Mouse (Mus musculus) bone marrow, adult 2 months (tissue): ENCODE results near the gene Tmtc2. TPM values are rescaled to one million over a fixed set of nuclear protein-coding genes. Genes with fewer than 3 reads are reported as not detected.

Experiments used
- H3K27ac ChIP-seq: fragments of 200-500 bp; 2 replicates; pipeline ENCODE4 v1.5.1; 2012; ENCODE audit warnings: low read depth, mild to moderate bottlenecking, control low read depth, inconsistent platforms, low read length; ENCODE audit not compliant: control insufficient read depth, poor library complexity, insufficient read depth
- H3K4me1 ChIP-seq: fragments of 200-500 bp; 2 replicates; pipeline ENCODE4 v1.6.1; 2011; ENCODE audit warnings: low read length; ENCODE audit not compliant: control insufficient read depth, insufficient read depth
- H3K4me3 ChIP-seq: fragments of 200-500 bp; replicated peaks from 2 replicates; pipeline ENCODE3; 2011; ENCODE audit warnings: mild to moderate bottlenecking, low read depth, low read length, control low read depth; ENCODE audit not compliant: control insufficient read depth
- CTCF ChIP-seq: fragments of 200-500 bp; IDR thresholded peaks from 2 replicates; pipeline ENCODE4 v1.5.1; 2011; ENCODE audit warnings: low read length, control low read depth; ENCODE audit not compliant: control insufficient read depth, insufficient read depth
- POLR2A ChIP-seq: fragments of 200-500 bp; IDR thresholded peaks from 2 replicates; pipeline ENCODE4 v1.6.1; 2011; ENCODE audit warnings: low read depth, mild to moderate bottlenecking, control low read depth, low read length, borderline replicate concordance; ENCODE audit not compliant: control insufficient read depth
- WGBS: fragments of 180-500 bp; shearing (Covaris S2); methylation state at CpG from one replicate; pipeline ENCODE4 v1.1.7; 2018; 5-methylcytosine and 5-hydroxymethylcytosine counted together
- polyA plus RNA-seq: library from polyadenylated mRNA; stranded (reverse); fragments of >200 nt; gene quantifications from 2 replicates; pipeline ENCODE4 v1.2.4, GENCODE M21; 2011; ENCODE audit warnings: low replicate concordance; ENCODE audit not compliant: missing spikeins, insufficient read depth, insufficient read length

The Tmtc2 gene
- polyA plus RNA-seq, 1 experiment, result 1.3 TPM

GRCm38 (mm10) chr10:105330327-105330726, 243.9 kb downstream of the Tmtc2 start:
- WGBS, result 81% methylated on average over 5 of the region's 5 CpGs
- Histone ChIP-seq H3K27ac (no peak overlapping the region), H3K4me3 (no peak overlapping the region), H3K4me1 (no peaks in the 10 kb centered on the region)
- no peak for TF ChIP-seq CTCF
- TF ChIP-seq POLR2A, result no peak

DNA sequence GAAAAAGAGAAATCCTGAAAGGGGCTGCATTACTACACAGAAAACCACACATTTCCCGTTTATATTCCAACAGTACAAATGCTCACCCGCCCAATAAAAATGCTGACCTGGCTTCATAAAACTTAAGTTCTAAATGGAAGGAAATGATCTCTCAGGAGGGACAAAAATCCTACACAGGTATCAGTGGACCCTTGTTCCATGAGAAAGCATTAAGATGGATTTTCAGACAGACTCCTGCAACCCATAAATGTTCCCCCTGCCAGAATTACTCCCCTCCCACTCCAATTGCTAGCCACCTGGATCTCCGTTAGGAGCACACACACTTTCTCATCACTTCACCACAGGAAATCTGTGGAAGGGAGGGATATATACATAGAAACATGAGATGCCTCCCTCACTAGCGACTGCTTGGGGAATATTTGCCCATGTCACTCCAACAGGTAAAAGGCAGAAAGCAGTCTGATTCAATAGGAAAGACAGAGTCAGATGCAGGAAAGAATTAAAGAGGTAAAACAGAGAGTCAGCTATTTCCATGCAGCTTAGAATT, 250.5 kb downstream of the Tmtc2 start:
- H3K4me3 ChIP-seq, result no peak overlapping the region
- 64% methylated on average over 4 of the region's 4 CpGs for WGBS
- no peaks in the 10 kb centered on the region for H3K4me1 ChIP-seq
- no peak for TF ChIP-seq CTCF
- TF ChIP-seq POLR2A, result no peak
- H3K27ac ChIP-seq, result no peak overlapping the region

DNA sequence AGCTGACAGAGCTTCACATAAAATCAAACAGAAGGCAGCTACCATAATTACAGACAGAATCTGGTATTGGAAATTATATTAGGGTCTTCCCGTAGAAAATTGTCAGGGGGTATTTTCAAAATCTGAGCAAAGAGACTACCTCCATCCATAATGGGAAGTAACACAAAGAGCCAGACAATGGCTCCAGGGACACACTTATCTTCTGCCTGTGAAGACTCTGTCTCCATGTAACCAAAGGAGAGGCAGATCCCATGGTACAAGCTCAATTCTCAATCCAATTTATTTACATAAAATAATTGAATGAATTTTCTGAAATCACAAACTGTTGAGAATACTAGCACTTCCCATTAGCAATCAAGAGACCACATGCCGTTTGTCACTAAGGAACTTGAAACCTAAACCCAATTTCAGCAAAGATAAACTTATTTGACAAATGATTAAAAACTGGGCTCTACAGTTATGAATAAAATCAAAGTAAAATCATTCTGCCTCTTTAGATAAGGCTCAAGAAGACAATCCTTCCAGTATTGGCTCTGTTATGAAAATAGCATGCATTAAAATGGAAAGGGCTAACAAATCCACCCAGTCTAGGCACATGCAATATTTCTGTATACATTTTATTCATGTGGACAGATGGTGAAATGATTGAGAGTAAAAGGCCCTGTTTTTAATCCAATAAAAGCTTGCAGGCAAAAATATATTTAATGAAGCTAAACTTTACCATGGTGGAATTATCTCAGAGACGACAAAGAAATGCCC, 254.8 kb downstream of the Tmtc2 start:
- WGBS, result 83% methylated on average over 3 of the region's 3 CpGs

GRCm38 (mm10) chr10:105318869-105319268, 255.4 kb downstream of the Tmtc2 start:
- WGBS, result 61% methylated on average over 2 of the region's 2 CpGs
- Histone ChIP-seq H3K4me1 (no peaks in the 10 kb centered on the region), H3K27ac (no peak overlapping the region), H3K4me3 (no peak overlapping the region)
- TF ChIP-seq POLR2A, result no peak
- TF ChIP-seq CTCF, result no peak

More for the DNA sequence above, 254.8 kb downstream of the Tmtc2 start:
- Histone ChIP-seq H3K4me3 (no peak overlapping the region), H3K4me1 (no peaks in the 10 kb centered on the region), H3K27ac (no peak overlapping the region)
- TF ChIP-seq CTCF (no peak), POLR2A (no peak)

DNA sequence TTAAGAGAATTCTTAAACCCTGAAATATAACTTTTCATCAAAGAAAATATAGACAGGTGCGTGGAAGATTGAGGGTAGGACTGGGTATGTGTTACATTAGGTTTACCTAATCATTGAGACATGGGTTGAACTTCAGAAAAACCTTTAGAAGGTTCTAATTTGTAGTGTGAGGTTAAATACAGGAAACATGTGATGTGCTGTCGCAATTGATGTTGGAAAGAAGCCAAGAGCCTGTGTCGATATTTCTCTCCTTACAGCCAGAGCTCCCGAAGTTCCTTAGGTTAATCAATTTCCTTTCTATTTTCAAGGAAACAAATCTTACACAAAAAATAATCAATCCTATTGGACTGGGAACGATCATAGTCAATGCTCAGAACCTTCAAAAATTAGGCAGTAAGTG, 261.3 kb downstream of the Tmtc2 start:
- WGBS, result 44% methylated on average over 5 of the region's 5 CpGs
- Histone ChIP-seq H3K27ac (no peak overlapping the region), H3K4me1 (no peaks in the 10 kb centered on the region), H3K4me3 (no peak overlapping the region)
- TF ChIP-seq CTCF (no peak), POLR2A (no peak)

DNA sequence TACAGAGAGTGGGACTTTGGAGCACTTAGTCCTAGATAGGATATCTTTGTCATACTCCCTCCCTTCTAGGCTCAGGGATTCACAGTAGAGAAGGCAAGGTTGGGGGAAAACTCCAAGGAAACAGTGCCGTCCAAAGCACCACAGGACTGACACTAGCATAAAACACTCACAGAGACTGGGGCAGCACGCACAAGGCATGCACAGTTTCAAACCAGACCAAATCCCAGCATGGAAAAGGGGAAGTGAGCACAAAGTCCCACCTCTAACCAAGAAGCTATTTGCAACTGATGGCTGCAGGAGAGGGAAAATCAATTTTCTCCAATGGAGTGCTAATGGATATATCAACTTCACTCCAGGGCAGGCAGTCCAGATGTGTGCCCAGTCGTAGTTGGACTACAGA, 276.7 kb downstream of the Tmtc2 start:
- 68% methylated on average over 3 of the region's 3 CpGs for WGBS
- Histone ChIP-seq H3K4me1 (no peaks in the 10 kb centered on the region), H3K4me3 (no peak overlapping the region), H3K27ac (no peak overlapping the region)
- TF ChIP-seq POLR2A (no peak), CTCF (no peak)

GRCm38 (mm10) chr10:105292961-105293360, 281.3 kb downstream of the Tmtc2 start:
- Histone ChIP-seq H3K27ac (no peak overlapping the region), H3K4me1 (no peaks in the 10 kb centered on the region), H3K4me3 (no peak overlapping the region)
- WGBS, result 93% methylated on average over 1 of the region's 1 CpGs
- TF ChIP-seq POLR2A (no peak), CTCF (no peak)

- TF ChIP-seq POLR2A (no peak), CTCF (no peak)
- 68% methylated on average over 2 of the region's 2 CpGs for WGBS
- H3K27ac ChIP-seq, result no peak overlapping the region
Observed at GRCm38 (mm10) chr10:105288472-105288871, 285.8 kb downstream of the Tmtc2 start.

More at GRCm38 (mm10) chr10:105288472-105288871, 285.8 kb downstream of the Tmtc2 start:
- Histone ChIP-seq H3K4me1 (no peaks in the 10 kb centered on the region), H3K4me3 (no peak overlapping the region)
